Mouse (Mus musculus): Measurements from ENCODE around the gene Usp3. TPM values are rescaled to one million over a fixed set of nuclear protein-coding genes. Genes with fewer than 3 reads are reported as not detected.

Gene Usp3
- polyA plus RNA-seq, 1 experiment = 33.3 TPM

GRCm38 (mm10) chr9:66492361-66492760, 100.6 kb downstream of the Usp3 start:
- Histone ChIP-seq H3K4me1 (ENCODE audit: control insufficient read depth, insufficient read depth, low read length) (no peaks in the 10 kb centered on the region; the same call in none of the 2 replicates), H3K27ac (ENCODE audit: control insufficient read depth, insufficient read depth, low read depth, low read length, poor library complexity) (no peak overlapping the region), H3K4me3 (replicated peaks; ENCODE audit: control insufficient read depth, low read depth, low read length) (no peak overlapping the region)
- TF ChIP-seq CTCF (IDR thresholded peaks at IDR 0.05; ENCODE audit: control insufficient read depth, insufficient read depth, low read length) = no peak
- no peak for TF ChIP-seq POLR2A (IDR thresholded peaks at IDR 0.05; ENCODE audit: borderline replicate concordance, control insufficient read depth, low read depth, low read length)
- 3% methylated on average over 1 of the region's 1 CpGs for WGBS

GRCm38 (mm10) chr9:66488786-66489185, 104.2 kb downstream of the Usp3 start:
- Histone ChIP-seq H3K4me1 (ENCODE audit: control insufficient read depth, insufficient read depth, low read length) (no peaks in the 10 kb centered on the region; the same call in none of the 2 replicates), H3K4me3 (replicated peaks; ENCODE audit: control insufficient read depth, low read depth, low read length) (no peak overlapping the region)

GRCm38 (mm10) chr9:66483429-66483828, 109.5 kb downstream of the Usp3 start:
- 69% methylated on average over 3 of the region's 3 CpGs for WGBS
- H3K27ac ChIP-seq (ENCODE audit: control insufficient read depth, insufficient read depth, low read depth, low read length, poor library complexity) = no peak overlapping the region

More at GRCm38 (mm10) chr9:66488786-66489185, 104.2 kb downstream of the Usp3 start:
- TF ChIP-seq POLR2A (IDR thresholded peaks at IDR 0.05; ENCODE audit: borderline replicate concordance, control insufficient read depth, low read depth, low read length) (no peak), CTCF (IDR thresholded peaks at IDR 0.05; ENCODE audit: control insufficient read depth, insufficient read depth, low read length) (no peak)
- no peak overlapping the region for H3K27ac ChIP-seq (ENCODE audit: control insufficient read depth, insufficient read depth, low read depth, low read length, poor library complexity)

GRCm38 (mm10) chr9:66477785-66478184, 115.2 kb downstream of the Usp3 start:
- TF ChIP-seq CTCF (IDR thresholded peaks at IDR 0.05; ENCODE audit: control insufficient read depth, insufficient read depth, low read length) (no peak), POLR2A (IDR thresholded peaks at IDR 0.05; ENCODE audit: borderline replicate concordance, control insufficient read depth, low read depth, low read length) (no peak)
- Histone ChIP-seq H3K27ac (ENCODE audit: control insufficient read depth, insufficient read depth, low read depth, low read length, poor library complexity) (no peak overlapping the region), H3K4me3 (replicated peaks; ENCODE audit: control insufficient read depth, low read depth, low read length) (no peak overlapping the region), H3K4me1 (ENCODE audit: control insufficient read depth, insufficient read depth, low read length) (no peaks in the 10 kb centered on the region)
- 69% methylated on average over 2 of the region's 2 CpGs for WGBS

More at GRCm38 (mm10) chr9:66483429-66483828, 109.5 kb downstream of the Usp3 start:
- Histone ChIP-seq H3K4me3 (replicated peaks; ENCODE audit: control insufficient read depth, low read depth, low read length) (no peak overlapping the region), H3K4me1 (ENCODE audit: control insufficient read depth, insufficient read depth, low read length) (no peaks in the 10 kb centered on the region)
- TF ChIP-seq POLR2A (IDR thresholded peaks at IDR 0.05; ENCODE audit: borderline replicate concordance, control insufficient read depth, low read depth, low read length) (no peak), CTCF (IDR thresholded peaks at IDR 0.05; ENCODE audit: control insufficient read depth, insufficient read depth, low read length) (no peak)

- Histone ChIP-seq H3K4me1 (ENCODE audit: control insufficient read depth, insufficient read depth, low read length) (no peaks in the 10 kb centered on the region), H3K27ac (ENCODE audit: control insufficient read depth, insufficient read depth, low read depth, low read length, poor library complexity) (no peak overlapping the region), H3K4me3 (replicated peaks; ENCODE audit: control insufficient read depth, low read depth, low read length) (no peak overlapping the region)
- 58% methylated on average over 4 of the region's 4 CpGs for WGBS
- no peak for TF ChIP-seq CTCF (IDR thresholded peaks at IDR 0.05; ENCODE audit: control insufficient read depth, insufficient read depth, low read length)
- no peak for TF ChIP-seq POLR2A (IDR thresholded peaks at IDR 0.05; ENCODE audit: borderline replicate concordance, control insufficient read depth, low read depth, low read length)
Observed at GRCm38 (mm10) chr9:66465087-66465486, 127.9 kb downstream of the Usp3 start.

Other genes with a start within 250 kb of the Usp3 start
- 37.8 and 47.3 TPM in 2 replicates for gene Herc1, start 242.7 kb downstream of the Usp3 start, polyA plus RNA-seq (2011; ENCODE audit: insufficient read depth, insufficient read length, low replicate concordance, missing spikeins)
- gene Fbxl22, start 78.5 kb downstream of the Usp3 start, polyA plus RNA-seq (2011; ENCODE audit: insufficient read depth, insufficient read length, low replicate concordance, missing spikeins) = 0.90 TPM in 1 of 2 replicates, not detected in the other
- gene Car12, start 120.5 kb upstream of the Usp3 start, polyA plus RNA-seq (2011; ENCODE audit: insufficient read depth, insufficient read length, low replicate concordance, missing spikeins) = 0.95 and 1.1 TPM in 2 replicates
- 1.3 and 5.0 TPM in 2 replicates for gene Aph1b, start 202.3 kb upstream of the Usp3 start, polyA plus RNA-seq (2011; ENCODE audit: insufficient read depth, insufficient read length, low replicate concordance, missing spikeins)
- gene Gm10647, start 203.9 kb upstream of the Usp3 start, polyA plus RNA-seq (2011; ENCODE audit: insufficient read depth, insufficient read length, low replicate concordance, missing spikeins) = 0.50 TPM in 1 of 2 replicates, not detected in the other
- gene Aph1c, start 241.6 kb upstream of the Usp3 start, polyA plus RNA-seq (2011; ENCODE audit: insufficient read depth, insufficient read length, low replicate concordance, missing spikeins) = 1.7 and 5.8 TPM in 2 replicates

Measured in bone marrow, adult 2 months (tissue).